Mouse (Mus musculus): ENCODE data around the gene Lrrc26. TPM values are rescaled to one million over a fixed set of nuclear protein-coding genes. Genes with fewer than 3 reads are reported as not detected.

Gene Lrrc26
- polyA plus RNA-seq, 1 experiment: 138 TPM

DNA sequence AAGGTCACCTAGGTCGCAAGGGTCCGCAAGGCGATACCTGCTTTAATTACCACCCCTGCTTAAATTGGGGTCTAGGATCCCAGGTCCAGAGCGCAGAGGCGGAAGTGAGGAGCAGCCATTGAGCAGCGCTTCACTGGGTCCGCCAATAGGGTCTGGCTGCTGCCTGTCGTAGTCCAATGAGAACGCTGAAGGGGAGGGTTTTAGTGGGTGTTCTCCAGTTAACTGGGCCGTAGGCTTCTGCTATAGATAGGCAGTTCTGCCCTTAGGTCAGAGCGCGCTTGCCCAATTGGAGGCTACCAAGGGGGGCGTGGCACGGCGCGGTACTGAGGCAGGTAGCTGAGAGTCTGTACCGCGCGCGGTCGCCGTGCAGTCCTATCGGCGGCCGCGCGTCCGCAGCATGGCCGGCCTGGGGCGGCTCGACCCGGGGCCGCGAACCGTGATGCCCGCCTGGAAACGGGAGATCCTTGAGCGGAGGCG, 27.4 kb upstream of the Lrrc26 start, which contains the start of gene Tprn:
Tprn (plus strand) TSS at position 328 of the 477 bp plus-strand sequence.
- H3K4me1 ChIP-seq (ENCODE audit: control insufficient read depth, insufficient read depth, insufficient read length, low read length): peaks cover 2% of the 10 kb centered on the region; the same call in 1 of the 2 replicates
- peak within 1 kb of the TSS; percentile 98 for H3K27ac ChIP-seq (ENCODE audit: insufficient read depth, low read depth, low read length)
- under 1% methylated on average over 39 of the region's 39 CpGs for WGBS
- H3K27me3 ChIP-seq (ENCODE audit: control insufficient read depth, insufficient read depth, low read length): no peaks in the 10 kb centered on the region
- H3K36me3 ChIP-seq (ENCODE audit: control insufficient read depth, insufficient read depth, low read length): no peaks in the 10 kb centered on the region
- H3K4me3 ChIP-seq (ENCODE audit: low read depth, low read length): peak within 1 kb of the TSS; percentile 80
- TF ChIP-seq POLR2A (IDR thresholded peaks at IDR 0.05; ENCODE audit: low read depth, low read length): peak; percentile 99
- TF ChIP-seq CTCF (IDR thresholded peaks at IDR 0.05; ENCODE audit: extremely low read depth, insufficient read length, insufficient replicate concordance, low read depth, low read length): no peak

DNA sequence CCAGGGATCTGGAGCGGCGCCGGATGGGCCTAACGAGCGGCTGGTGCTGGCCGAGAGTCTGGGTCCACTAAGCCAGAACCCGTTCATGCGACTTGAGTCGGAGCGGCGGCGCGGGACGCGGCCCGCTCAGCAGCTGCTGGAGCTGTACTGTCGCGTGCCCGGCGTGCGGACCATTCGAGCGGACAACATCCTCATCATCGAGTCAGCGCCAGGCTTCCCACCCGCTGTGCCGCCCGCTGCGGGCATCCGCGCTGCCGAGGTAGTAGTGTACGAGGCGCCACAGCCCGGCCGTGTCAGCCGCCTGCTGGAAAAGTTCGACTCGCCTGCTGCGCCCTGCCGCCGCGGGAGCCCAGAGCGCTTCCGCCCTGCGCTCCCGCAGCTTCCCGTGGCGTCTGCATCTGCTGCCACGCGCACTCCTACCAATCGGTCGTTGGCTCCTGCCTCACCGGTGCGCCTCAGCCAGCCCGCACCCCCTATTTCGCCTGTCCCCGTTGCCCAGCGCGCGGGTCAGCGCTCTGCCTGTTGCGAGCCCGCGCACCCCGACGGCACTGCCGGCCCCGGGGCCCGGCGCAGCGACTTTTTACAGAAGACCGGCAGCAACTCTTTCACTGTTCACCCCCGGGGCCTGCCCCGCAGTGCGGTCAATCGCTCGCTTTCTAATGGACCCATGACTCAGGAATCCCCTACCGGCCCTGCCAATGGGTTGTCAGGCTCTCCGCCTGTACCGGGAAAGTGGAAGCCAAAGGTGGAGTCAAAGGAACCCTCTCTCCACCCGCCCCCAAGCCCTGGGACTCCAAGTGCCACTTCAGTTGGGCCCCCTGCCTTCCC, 26.7 kb upstream of the Lrrc26 start:
- peaks cover 3% of the 10 kb centered on the region; the same call in 1 of the 2 replicates for H3K36me3 ChIP-seq (ENCODE audit: control insufficient read depth, insufficient read depth, low read length)
- H3K4me1 ChIP-seq (ENCODE audit: control insufficient read depth, insufficient read depth, insufficient read length, low read length): peaks cover 4% of the 10 kb centered on the region; the same call in 1 of the 2 replicates
- H3K4me3 ChIP-seq (ENCODE audit: low read depth, low read length): peak overlapping the region; percentile 80
- under 1% methylated on average over 82 of the region's 82 CpGs for WGBS
- peak overlapping the region; percentile 98 for H3K27ac ChIP-seq (ENCODE audit: insufficient read depth, low read depth, low read length)
- no peak for TF ChIP-seq POLR2A (IDR thresholded peaks at IDR 0.05; ENCODE audit: low read depth, low read length)
- no peak for TF ChIP-seq CTCF (IDR thresholded peaks at IDR 0.05; ENCODE audit: extremely low read depth, insufficient read length, insufficient replicate concordance, low read depth, low read length)
- no peaks in the 10 kb centered on the region for H3K27me3 ChIP-seq (ENCODE audit: control insufficient read depth, insufficient read depth, low read length)

DNA sequence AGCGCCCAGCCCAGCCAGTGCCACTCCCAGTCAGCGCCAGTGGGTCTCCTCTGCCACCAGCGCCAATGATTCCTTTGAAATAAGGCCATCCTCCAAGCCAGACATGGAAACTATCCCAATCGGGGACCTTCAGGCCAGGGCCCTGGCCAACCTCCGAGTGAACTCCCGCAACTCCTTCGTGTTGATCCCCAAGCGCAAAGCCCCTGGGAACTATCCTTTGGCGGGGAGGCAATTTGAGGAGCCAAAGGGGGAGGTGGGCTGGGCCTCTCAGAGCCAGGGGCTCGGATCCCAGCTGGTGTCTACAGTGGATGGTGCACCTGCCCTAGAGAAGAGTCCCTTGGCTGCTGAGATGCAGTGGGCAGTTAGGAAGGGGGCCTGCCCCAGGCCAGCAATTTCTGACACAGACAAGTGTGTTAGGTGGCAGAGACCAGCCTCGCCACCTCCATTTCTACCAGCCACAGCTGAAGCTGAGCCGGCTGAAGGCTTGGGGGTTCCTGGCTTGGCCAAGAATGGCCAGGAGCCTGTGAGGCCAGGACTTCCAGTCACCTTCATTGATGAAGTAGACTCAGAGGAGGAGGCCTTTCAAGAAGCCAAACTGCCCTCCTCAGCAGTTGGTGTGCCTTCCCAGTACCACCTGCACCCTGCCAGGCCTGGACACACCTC, 26.0 kb upstream of the Lrrc26 start:
- Histone ChIP-seq H3K36me3 (ENCODE audit: control insufficient read depth, insufficient read depth, low read length) (peaks cover 9% of the 10 kb centered on the region; the same call in 1 of the 2 replicates), H3K27me3 (ENCODE audit: control insufficient read depth, insufficient read depth, low read length) (no peaks in the 10 kb centered on the region), H3K4me1 (ENCODE audit: control insufficient read depth, insufficient read depth, insufficient read length, low read length) (peaks cover 6% of the 10 kb centered on the region; the same call in 1 of the 2 replicates), H3K27ac (ENCODE audit: insufficient read depth, low read depth, low read length) (peak overlapping the region; percentile 98), H3K4me3 (ENCODE audit: low read depth, low read length) (peak overlapping the region; percentile 80)
- WGBS: 14% methylated on average over 12 of the region's 12 CpGs
- TF ChIP-seq CTCF (IDR thresholded peaks at IDR 0.05; ENCODE audit: extremely low read depth, insufficient read length, insufficient replicate concordance, low read depth, low read length) (no peak), POLR2A (IDR thresholded peaks at IDR 0.05; ENCODE audit: low read depth, low read length) (no peak)

DNA sequence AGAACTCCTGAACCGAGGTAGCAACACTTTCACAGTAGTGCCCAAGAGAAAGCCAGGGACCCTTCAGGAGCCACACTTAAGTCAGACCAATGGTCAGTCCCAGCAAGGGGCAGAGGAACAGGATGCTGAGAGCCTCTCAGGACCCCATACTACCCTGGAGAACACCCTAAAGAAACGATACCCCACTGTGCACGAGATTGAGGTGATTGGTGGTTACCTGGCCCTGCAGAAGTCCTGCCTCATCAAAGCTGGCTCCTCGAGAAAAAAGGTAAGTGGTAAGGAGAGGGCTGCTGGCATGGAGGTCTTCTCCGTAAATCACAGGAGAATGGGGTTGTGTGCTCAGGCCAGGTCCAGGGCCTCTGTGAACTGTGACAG, 25.4 kb upstream of the Lrrc26 start:
- peak overlapping the region; percentile 98 for H3K27ac ChIP-seq (ENCODE audit: insufficient read depth, low read depth, low read length)
- 25% methylated on average over 5 of the region's 5 CpGs for WGBS
- H3K4me3 ChIP-seq (ENCODE audit: low read depth, low read length): peak overlapping the region; percentile 80

GRCm38 (mm10) chr2:25264851-25265250, 24.9 kb upstream of the Lrrc26 start:
- H3K4me1 ChIP-seq (ENCODE audit: control insufficient read depth, insufficient read depth, insufficient read length, low read length): peaks cover 6% of the 10 kb centered on the region; the same call in 1 of the 2 replicates
- no peak for TF ChIP-seq CTCF (IDR thresholded peaks at IDR 0.05; ENCODE audit: extremely low read depth, insufficient read length, insufficient replicate concordance, low read depth, low read length)
- TF ChIP-seq POLR2A (IDR thresholded peaks at IDR 0.05; ENCODE audit: low read depth, low read length): peak; percentile 79; the same call in 1 of the 2 replicates
- peak overlapping the region; percentile 98 for H3K27ac ChIP-seq (ENCODE audit: insufficient read depth, low read depth, low read length)
- H3K36me3 ChIP-seq (ENCODE audit: control insufficient read depth, insufficient read depth, low read length): peaks cover 20% of the 10 kb centered on the region
- peak overlapping the region; percentile 80 for H3K4me3 ChIP-seq (ENCODE audit: low read depth, low read length)
- H3K27me3 ChIP-seq (ENCODE audit: control insufficient read depth, insufficient read depth, low read length): no peaks in the 10 kb centered on the region
- WGBS: 24% methylated on average over 3 of the region's 3 CpGs

More for the DNA sequence above, 25.4 kb upstream of the Lrrc26 start:
- TF ChIP-seq POLR2A (IDR thresholded peaks at IDR 0.05; ENCODE audit: low read depth, low read length): no peak
- no peak for TF ChIP-seq CTCF (IDR thresholded peaks at IDR 0.05; ENCODE audit: extremely low read depth, insufficient read length, insufficient replicate concordance, low read depth, low read length)
- Histone ChIP-seq H3K36me3 (ENCODE audit: control insufficient read depth, insufficient read depth, low read length) (peaks cover 14% of the 10 kb centered on the region), H3K27me3 (ENCODE audit: control insufficient read depth, insufficient read depth, low read length) (no peaks in the 10 kb centered on the region), H3K4me1 (ENCODE audit: control insufficient read depth, insufficient read depth, insufficient read length, low read length) (peaks cover 6% of the 10 kb centered on the region; the same call in 1 of the 2 replicates)

DNA sequence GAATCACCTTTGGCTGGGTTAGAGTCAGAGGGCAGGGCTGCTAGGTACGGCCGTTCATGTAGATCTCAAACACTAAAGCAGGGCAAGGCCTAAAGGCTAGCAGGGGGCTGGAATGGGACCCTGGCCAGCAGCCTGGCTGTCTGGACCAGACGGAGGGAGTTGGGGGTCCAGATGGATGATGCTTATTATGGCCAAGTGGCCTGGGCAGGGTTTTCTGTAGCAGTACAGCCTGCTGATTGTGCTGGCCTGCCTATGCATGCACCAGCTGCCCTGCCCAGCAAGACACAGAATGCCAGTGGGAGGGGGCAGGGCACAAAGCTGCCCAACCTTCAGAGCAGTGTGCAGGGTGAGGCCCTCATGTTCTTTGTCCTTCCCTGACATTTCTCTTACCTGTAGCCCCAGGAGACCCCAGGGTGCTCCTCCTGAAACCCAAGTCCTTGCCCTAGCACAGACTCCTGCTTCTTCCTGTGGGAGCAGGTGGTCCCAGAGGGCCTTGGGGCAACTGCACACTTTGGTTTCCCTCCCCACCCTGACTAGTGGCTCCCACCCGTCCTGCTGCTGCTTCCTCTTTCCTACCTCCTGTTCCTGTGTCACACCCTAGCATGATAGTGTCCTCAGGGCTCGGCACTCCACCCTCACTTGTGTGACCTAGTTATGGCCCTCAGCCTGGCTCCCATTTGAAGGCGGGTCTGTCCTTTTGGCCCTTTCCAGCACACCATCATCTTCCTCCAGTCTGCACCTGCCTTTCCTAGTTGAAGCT, 23.6 kb upstream of the Lrrc26 start:
- peak overlapping the region; percentile 66 for H3K4me3 ChIP-seq (ENCODE audit: low read depth, low read length)
- H3K36me3 ChIP-seq (ENCODE audit: control insufficient read depth, insufficient read depth, low read length): peaks cover 31% of the 10 kb centered on the region
- no peak for TF ChIP-seq CTCF (IDR thresholded peaks at IDR 0.05; ENCODE audit: extremely low read depth, insufficient read length, insufficient replicate concordance, low read depth, low read length)
- TF ChIP-seq POLR2A (IDR thresholded peaks at IDR 0.05; ENCODE audit: low read depth, low read length): peak; percentile 53; the same call in 1 of the 2 replicates
- 23% methylated on average over 6 of the region's 6 CpGs for WGBS
- H3K27ac ChIP-seq (ENCODE audit: insufficient read depth, low read depth, low read length): peak overlapping the region; percentile 95
- no peaks in the 10 kb centered on the region for H3K27me3 ChIP-seq (ENCODE audit: control insufficient read depth, insufficient read depth, low read length)
- peaks cover 6% of the 10 kb centered on the region; the same call in 1 of the 2 replicates for H3K4me1 ChIP-seq (ENCODE audit: control insufficient read depth, insufficient read depth, insufficient read length, low read length)
